Mouse (Mus musculus) kidney, adult 2 months (tissue): ENCODE results near the gene Mei4.

ENCODE experiments used
- CTCF ChIP-seq: fragments of 200-500 bp; conservative IDR thresholded peaks from 2 replicates; pipeline ENCODE4 v1.5.1; 2011; ENCODE audit warnings: low read depth, mild to moderate bottlenecking, control low read depth, low read length, moderate library complexity, mixed read lengths; ENCODE audit not compliant: insufficient read depth, insufficient read length
- POLR2A ChIP-seq: fragments of 200-500 bp; IDR thresholded peaks from one replicate; pipeline ENCODE4 v1.6.1; 2011; ENCODE audit warnings: low read depth, low read length, control low read depth

GRCm38 (mm10) chr9:82075270-82075669 is 211.8 kb downstream of the Mei4 start:
- no peak for TF ChIP-seq CTCF
- TF ChIP-seq POLR2A = no peak
